Mouse (Mus musculus) heart, postnatal 36 days (tissue): ENCODE measurements around the gene Fis1. TPM values are rescaled to one million over a fixed set of nuclear protein-coding genes. Genes with fewer than 3 reads are reported as not detected.

Source experiments
- DNase-seq, 2 experiments: peaks; one replicate each; pipeline ENCODE4 v3.0.0; 2021 to 2022
- intact Hi-C: fragments of 180-260 bp; cut with DNase I; formaldehyde crosslinking; loops from one replicate; pipeline ENCODE4 v1.15.1; 2025
- total RNA-seq, 2 experiments: library from RNA; stranded (reverse); gene quantifications; 2 replicates each; pipeline ENCODE4 v1.2.3; 2021

Gene Fis1
- 100 to 1,000 TPM; 178 to 185 TPM for total RNA-seq

DNA sequence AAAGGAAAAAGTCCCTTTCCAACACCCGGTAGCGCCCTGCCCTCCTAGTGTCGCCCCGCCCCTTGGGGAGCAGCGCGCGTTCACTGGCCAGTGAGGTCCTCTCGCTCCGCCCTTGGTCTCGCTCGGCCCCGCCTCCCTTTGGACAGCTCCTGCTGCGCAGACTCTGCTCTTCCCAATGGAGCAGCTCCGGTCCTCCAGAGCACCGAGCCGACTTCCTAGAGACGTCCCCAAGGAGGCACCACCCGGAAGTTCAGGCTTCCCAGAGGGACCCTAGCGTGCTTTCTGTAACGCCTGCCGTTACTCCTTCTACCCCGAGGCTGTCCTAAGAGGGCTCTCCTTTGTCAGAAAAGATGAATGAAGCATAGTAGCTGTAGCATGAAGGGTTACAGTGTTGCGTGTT, at the start of gene Fis1:
Gene Fis1 (plus strand): TSS at position 261 of the 400 bp plus-strand sequence.
- intact Hi-C loops: no loop called here
- peak; percentile 94 for DNase-seq

DNA sequence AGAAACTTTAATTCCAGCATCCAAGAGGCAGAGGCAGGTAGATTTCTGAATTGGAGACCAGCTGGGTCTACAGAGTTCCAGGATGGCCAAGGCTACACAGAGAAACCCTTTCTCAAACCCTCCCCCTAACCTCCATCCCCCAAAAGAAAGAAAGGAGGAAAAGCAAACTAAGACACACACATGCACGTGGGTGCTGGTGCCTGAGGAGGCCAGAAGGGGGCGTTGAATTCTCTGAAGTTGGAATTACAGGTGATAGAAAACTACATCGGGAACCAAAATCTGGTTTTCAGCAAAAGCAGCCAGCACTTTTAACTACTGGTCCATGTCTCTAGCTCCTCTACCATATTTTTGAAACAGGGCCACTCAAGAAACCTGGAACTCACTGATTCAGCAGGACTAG, 48.5 kb upstream of the Fis1 start:
- DNase-seq: no peak
- intact Hi-C loops: no loop called here

DNA sequence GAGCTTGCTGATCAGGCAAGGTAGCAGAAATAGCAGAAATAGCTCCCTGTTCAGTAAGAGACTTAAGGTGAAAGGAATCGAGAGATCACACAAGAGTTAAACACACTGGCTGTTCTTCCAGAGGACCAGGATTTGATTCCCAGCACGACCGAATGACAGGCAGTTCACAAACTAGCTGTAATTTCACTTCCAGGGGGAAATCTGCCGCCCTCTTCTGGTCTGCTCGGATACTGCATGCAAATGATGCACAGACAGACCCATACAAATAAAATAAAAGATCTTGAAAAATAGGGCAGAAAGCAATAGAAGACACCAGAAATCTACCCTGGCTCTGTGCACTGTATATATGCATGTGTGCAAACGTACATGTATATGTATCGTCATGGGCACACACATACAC, 47.4 kb upstream of the Fis1 start:
- intact Hi-C loops: no loop called here
- peak in 1 of 2 experiments; percentile 45 for DNase-seq

DNA sequence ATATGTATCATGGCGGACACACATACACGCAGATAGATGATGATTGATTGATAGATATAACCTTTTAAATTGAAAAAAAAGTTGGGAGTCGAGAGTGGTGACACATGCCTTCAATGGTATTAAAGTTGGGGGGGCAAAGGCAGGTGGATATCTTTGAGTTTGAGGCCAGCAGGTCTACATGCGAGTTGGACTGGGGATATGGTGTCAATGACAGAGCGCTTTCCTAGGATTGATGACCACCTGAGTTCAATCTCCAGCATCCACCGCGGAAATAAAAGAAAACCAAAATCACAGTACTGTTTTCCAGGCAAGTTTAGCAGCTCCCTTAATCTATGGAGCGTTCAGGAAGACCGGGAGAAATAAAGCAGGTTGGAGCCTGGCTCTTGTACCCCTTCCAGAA, 45.5 kb upstream of the Fis1 start:
- intact Hi-C loops: no loop called here
- no peak for DNase-seq

DNA sequence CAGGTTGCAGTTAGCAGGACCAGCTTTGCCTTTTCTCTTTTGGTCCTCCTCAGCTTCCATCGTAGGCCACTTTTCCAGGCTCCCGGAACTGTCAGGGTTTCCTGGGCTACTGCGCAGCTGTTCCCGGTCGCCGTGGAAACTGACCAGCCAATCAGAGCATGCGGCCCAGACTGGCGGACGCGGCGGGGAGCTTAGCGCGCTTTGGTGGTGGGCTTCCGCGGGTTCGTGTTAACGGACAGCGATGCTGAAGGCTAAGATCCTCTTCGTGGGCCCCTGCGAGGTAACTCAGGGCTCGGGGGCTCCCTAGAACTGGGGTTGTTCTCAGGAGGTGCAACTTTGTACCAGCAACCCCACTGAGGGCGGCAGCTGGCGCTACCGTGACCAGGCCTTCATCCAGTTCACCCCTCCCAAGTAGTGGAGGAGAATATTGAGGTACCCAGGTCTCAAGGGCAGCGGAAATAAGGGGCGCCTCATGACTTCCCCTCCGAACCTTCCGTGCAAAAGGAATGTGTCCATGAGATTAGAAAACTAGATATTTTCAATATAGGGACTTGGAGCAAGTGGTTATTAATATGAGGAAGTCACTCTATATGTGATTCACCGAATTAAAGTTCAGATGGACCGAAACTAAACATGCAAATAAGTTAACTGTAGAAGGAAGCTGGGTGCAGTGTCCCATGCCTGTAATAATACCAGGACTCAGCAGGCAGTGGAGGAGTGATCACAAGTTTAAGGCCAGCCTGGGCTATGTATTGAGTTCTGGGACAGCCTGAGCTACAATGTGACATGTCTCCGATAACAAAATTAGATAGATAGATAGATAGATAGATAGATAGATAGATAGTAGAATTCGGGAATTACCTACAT, 44.9 kb upstream of the Fis1 start, which contains the start of gene Ift22:
Gene Ift22 (plus strand): TSS at position 160 of the 867 bp plus-strand sequence.
- DNase-seq: peak; percentile 92 to 94
- intact Hi-C loops: no loop called here

DNA sequence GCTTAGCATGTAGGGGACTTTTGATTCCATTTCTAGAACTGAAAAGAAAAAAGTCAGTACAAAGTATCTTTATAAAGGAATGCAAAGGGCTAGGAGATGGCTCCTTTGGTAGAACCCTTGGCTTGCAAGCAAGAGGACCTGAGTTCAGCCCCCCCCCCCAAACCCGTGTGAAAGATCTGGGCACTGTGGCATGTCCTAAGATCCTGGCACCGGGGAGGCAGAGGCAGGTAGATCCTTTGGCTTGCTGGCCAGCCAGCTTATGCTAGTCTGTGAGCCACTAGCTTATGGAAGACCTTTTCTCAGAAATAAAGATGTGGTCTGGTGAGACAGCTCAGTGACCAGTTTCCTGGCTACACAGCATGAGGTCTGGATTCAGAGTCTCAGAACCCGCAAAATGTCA, 38.9 kb upstream of the Fis1 start:
- no peak for DNase-seq
- intact Hi-C loops: no loop called here

DNA sequence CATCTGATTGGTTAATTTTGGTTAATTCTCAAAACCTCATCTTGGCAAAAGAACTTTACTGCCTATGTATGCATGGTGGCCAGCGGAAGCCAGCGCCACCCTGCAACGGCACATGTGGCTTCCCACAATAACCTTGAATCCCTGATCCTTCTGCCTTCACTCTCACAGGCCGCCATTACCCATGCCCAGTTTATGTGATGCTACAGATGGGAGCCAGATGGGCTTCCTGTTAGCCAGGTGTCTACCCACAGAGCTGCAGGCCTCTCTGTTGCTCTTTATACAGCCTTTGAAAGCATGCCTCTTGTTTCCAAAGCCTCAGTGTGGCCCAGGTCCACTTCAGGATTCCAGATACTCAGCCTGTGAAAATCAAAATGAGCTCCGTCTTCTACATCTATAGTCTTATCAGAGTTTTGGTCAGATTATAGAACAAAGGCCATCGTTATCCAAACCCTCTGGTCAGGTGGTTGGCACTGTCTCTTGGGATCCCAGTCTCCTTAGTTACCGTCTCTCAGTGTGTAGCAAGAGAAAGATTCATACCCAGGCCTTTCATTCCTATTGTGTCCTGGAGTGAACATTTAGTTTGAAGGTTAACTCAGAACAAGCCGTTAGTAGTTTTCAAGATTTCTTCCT, 35.3 kb upstream of the Fis1 start:
- intact Hi-C loops: no loop called here
- DNase-seq: no peak

DNA sequence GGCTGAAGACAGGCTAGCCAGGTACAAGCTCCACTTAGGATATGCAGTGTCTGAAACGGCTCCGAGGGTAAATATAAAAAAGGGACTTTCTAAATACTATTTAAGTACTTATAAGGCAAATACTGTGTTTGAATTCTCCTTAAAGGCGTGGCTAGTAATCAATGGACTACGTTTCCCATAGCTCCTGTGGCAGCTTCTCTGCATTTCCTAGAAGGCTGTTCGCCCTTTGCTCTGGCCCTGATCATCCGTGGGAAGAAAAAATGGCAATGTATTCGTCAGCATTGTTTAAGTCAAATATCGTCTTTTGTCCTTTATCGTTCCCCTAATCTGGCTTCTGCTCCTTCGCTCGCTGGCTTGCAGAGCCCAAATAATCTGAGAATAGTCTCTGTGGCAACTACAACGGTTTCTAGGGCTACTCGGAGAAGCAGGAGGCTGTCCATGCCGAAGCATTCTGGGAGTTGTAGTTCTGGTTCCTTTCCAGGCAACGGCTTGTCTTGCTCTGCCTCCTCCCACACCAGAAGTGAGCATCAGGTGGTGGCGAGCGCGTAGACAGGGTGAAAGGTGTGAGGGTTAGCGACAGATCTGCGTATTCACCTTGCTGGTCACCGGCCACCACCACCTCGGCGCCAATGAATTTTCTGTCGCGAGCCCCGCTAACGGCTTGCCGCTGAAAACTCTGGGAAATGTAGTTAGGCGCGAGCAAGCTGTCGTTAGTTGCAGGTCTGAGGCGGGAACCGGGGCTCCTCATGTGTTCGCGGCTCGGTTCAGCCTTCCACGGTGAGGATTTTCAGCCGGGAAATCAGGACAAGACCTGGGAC, 34.2 kb upstream of the Fis1 start:
- intact Hi-C loops: no loop called here
- DNase-seq: peak; percentile 65 to 81

DNA sequence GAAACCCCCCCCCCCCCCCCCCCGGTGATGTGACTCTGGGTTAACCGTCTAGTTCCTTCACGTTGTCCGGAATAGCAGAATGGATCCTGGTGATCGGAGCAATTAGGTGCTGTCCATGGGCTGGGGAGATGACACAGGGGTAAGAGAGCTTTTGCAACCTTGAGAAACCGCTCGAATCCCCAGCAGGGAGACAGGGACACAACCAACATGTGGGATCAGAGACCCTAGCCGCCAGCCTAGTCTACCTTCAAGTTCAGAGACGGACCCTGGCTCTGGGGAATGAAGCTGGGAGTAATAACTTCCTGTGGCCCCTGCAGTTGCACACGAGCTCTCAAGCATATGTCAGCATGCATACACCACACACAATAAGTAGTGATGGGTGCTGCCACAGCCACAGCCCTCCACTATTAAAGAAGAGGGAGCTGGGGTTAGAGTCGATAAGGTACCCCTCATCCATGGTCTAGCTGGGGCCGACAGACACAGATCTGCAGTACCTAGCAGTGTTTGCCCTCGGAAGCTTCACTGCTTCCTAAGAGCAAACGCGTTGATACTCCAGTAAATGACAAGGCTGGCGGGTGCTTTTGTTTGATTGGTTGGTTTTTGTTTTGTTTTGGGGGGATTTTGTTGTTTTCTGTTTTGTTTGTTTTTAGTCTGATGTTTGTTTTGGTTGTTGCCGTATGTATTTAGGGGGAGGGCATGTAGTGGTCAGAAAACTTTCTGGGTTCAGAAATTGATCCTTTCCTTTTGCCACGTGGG, 33.4 kb upstream of the Fis1 start:
- DNase-seq: peak in 1 of 2 experiments; percentile 4
- intact Hi-C loops: no loop called here

DNA sequence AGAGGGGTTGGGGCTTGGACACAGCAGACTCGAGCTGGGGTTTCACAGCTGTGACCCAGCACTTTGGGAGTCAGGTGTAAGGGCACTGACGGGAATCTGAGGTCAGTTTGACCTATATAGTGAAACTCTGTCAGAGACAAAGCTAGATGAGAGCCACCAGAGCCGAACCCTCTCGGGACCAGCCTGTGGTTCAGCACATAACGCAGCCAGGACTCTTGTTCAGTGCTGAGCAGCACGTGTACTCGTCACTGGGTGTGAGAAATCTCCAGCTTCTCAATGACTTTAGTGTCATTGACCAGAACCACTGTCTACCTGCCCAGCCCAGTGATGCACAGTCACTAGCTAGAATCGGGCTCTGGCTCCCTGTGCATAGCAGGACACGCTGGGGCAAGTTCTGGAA, 30.2 kb upstream of the Fis1 start:
- no peak for DNase-seq
- intact Hi-C loops: no loop called here

DNA sequence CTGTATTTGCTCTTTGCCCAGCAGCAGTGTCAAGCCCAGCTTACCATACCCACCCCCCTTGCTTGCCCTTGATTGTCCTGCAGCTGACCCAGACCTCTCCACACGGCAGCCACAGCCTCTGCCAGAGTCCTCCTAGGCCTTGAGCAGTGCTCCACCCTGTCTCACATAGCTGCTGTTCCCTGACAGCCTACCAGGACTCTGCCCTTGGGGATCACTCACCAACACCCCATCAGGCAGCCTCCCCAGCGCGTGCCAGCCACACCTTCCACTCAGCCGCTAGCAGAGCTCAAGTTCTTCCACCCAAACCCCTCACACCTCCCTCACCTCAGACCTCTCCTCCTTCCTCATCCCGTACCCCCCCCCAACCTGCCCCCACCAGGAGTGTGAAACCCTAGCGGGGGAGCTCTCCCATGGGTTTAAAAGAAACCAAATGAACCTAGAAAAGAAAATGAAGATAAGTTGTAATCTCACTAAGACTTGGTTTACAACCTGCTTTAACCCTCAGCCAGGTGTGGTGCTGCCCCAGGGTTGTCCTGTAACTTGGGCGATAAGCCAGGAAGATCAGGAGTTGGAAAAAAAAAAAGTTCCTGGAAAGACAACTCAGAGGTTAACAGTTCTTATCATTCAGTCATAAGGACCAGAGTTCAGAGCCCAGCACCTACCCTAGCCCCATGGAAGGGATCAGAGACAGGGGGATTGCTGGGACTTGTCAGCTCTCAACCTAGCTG, 29.2 kb upstream of the Fis1 start:
- no peak for DNase-seq
- intact Hi-C loops: no loop called here

DNA sequence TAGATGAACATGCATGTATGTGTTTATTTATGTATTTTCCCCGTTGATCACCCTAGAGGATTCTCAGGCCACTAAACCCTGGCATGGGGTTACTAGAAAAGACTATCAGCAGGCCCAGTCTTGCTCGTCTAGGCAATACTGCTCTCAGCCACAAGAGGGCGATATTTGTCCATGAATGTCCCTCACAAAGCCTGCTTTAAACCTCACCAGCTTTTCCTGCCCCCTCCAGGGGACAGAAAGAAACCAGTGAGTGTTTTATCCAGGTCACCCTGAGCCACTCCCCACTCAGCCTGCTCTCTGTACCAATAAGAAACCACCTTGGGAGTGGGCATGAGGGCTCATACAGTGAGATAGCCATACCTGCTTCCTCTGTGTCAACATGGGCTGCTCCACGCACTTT, 24.0 kb upstream of the Fis1 start:
- intact Hi-C loops: loop anchor here (1.0 kb wide), 1 partner anchor 41 kb away; no protein-coding TSS in a partner anchor
- peak; percentile 78 to 86 for DNase-seq

DNA sequence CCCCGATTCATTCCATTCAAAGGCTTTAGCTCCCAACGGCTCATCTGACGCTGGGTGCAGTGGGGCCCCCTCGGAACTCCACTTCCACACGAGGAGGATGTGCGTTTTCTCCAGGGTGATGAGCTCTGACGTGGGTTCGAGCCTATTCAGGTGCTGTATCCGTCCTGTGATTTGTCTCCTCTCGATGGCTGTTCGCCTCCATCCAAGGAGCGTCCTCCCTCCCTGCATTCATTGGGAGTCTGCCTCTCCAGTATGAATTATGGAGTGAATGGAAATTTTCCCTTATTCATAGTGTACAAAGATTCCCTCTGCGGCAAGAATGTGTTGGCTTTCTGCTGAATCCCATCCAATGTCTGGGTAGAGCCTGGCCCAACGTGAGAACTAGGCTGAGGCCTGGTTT, 21.2 kb upstream of the Fis1 start:
- DNase-seq: no peak
- intact Hi-C loops: loop anchor here (5.0 kb wide), 1 partner anchor 175 kb away; no protein-coding TSS in a partner anchor

DNA sequence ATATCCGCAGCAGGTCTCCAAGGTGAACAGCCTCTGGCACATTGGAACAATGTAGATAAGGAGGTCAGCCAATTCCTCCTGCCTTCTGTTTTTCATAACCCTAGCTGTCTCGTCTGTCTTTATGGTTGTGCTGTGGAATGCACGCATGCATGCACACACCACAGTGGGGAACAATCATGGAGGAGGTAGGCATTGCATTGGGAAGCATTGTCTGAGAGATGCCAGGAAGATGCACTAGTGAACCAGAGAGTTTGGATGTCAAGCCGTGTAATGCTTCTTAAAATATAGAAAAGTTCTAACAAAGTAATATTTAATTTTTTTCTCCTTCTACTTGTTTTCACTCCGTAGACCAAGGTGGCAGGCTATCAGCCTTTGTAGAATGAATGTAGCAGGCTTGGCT, 20.1 kb upstream of the Fis1 start:
- no peak for DNase-seq
- intact Hi-C loops: loop anchor here (5.0 kb wide), 1 partner anchor 174 kb away; no protein-coding TSS in a partner anchor

DNA sequence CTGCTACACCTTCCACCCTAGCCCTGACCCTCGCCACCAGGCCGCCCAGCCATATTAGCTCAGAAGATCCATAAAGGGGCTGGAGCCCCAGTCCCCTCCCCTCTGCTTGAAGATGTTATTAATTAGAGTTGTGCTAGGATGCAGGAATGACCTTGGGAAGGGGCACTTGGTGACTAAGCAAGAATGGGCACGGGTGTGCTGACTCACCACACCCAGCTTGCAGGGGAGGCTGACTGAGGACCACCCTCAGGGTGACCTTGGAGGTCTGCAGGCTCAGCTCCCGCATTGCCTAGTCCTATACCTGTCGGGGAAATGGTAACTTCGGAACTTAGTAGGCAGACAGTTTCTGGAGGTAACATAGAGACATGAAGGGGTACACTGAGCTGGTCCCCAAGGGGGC, 19.1 kb upstream of the Fis1 start:
- intact Hi-C loops: loop anchor here (5.0 kb wide), 1 partner anchor 173 kb away; no protein-coding TSS in a partner anchor
- DNase-seq: no peak

DNA sequence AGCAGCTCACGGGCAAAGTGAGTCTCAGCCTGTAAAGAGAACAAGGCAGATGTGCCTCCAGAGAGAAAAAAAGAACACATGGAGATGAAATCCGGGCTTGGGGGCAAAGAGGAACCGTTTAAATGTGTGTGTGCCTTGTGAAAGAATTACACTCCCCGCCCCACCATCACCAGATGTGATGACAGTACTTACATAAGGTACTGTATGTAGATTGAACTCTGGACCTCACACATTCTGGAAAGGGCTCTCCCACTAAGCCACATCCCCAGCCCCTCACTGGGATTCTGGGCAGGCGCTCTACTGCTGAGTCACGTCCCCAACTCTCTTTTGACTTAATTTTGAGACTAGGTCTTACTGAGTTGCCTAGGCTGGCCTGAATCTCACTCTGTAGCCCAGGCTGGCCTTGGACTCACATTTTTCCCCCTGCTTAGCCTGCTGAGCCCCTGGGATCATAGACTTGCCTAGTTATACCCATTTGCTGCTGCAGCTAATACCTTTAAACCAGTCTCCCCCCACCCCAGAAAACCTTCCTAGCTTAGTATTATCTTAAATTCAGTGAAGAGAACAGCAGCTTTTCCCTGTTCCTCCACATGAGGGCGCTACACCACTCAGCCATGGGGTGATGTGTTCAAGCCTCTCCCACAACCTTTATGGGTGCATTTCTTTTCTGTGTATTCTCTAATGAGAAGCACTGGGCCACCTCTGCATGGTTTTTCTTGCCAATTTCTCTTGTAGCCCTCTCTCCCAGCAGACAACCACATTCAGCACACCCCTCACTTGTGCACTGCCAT, 17.0 kb upstream of the Fis1 start:
- DNase-seq: peak in 1 of 2 experiments; percentile 13
- intact Hi-C loops: no loop called here

DNA sequence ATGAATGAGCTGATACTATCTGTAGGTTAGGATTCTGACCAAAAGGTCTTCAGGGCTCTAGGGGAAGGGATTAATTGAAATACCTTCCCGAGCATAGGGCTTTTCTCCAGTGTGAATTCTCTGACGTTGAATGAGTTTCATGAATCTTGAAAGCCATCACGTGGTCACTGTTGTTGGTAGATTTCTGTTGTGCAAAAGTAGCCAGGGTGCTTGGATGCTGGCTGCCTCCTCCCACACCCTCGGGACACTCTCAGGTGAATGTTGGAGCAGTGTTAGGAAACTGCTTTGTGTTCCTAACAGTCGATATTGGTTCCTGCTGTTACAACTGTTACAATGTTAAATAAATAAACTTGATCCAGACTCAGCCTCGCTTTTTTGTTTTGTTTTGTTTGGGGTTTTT, 16.3 kb upstream of the Fis1 start:
- DNase-seq: no peak
- intact Hi-C loops: no loop called here

DNA sequence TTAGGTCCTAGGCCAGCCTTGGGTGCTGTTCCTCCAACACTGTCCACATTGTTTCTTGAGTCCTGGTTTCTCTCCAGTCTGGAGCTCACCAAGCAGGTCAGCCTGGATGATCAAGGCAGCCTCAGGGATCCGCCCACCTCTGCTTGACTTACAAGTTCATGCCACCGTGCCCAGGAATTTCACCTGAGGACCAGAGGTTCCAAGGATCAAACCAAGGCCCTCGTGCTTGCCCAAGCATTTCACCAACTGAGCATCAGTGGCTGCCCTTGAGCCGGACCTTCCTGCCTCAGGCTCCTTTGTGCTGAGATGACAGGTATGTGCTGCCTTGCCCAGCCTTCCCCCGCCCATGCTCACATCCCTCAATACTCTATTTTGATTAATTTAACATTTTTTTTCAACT, 15.5 kb upstream of the Fis1 start:
- intact Hi-C loops: no loop called here
- DNase-seq: no peak

DNA sequence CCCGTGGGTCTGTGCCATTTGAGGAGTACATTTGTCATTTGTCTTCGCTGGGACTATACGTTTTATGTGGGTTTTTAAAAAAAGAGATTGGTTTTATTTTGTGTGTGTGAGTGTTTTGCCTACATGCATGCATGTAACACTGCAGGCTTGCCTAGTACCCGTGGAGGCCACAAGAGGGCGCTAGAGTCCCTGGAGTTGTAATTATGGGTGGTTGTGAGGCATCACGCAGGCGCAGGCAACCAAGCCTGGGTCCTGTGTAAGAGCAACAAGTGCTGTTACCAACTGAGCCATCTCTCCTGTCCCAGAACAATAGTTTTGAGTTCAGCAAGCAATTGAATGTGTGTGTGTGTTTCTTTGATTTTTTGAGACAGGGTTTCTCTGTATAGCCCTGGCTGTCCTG, 13.8 kb upstream of the Fis1 start:
- DNase-seq: peak in 1 of 2 experiments; percentile 13
- intact Hi-C loops: no loop called here
